ENCODE assay signal across 8 mouse cellular contexts in the genomic region with DNA sequence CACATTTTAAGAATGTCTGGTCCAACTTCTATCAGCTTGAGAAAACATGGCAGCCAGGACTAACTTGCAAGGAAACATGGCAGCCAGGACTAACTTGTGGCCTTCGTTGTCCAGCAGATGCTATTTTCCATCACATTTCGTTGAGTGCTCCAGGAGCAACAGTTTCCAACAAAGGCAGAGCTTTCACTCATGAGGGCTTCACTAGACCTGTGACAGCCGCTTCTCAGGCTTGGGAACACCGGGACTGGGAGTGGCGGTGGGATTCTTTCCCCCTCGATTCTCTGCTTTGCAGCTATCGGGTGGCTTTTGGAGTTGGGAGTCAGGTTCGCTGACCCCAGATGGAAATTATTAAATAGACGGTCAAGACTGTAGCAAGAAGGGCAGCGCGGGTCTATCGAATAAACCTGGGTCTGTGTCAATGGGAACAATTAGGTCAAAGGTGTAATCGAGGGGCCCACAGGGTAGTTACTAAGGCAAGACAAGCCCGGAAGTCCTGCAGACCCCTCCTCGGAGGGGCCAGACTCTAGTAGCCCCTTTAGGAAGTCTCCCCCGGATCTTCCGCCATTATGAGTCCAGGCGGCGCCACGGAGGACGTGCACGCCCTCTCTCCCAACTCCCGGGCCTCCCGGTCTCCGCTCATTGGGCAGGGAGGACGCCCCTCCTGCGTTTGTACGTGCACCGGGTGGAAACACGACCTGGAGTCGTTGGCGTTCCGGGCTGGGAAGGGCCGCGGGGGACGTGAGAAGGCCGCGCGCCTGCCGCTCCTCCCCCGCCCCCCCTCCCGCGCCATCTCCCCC. TPM values are rescaled to one million over a fixed set of nuclear protein-coding genes. Genes with fewer than 3 reads are reported as not detected.
DNase-seq lines count a peak whose midpoint lies in the region; ATAC-seq lines count a peak whose summit lies in the region.

A gene (plus strand): TSS at position 590 of the 797 bp plus-strand sequence.

- intact Hi-C loops in gastrocnemius, postnatal 14 days (cut with DNase I; ENCODE audit: low total_unique reads) = loop anchor here (10.0 kb wide), 1 partner anchor 49 kb away; a partner anchor contains a TSS
- intact Hi-C loops in left cerebral cortex, postnatal 10 days (cut with DNase I) = no loop called here

- peak; percentile 91 for DNase-seq in adipocyte (ENCODE audit: low spot score)
- peak; percentile 97 for DNase-seq in embryo, embryonic 10 days (ENCODE audit: low spot score)
- DNase-seq in gastrocnemius, postnatal 14 days = peak; percentile 96
- DNase-seq in left cerebral cortex, postnatal 10 days (ENCODE audit: extremely low spot score in 1 of 2, low spot score in 2 of 2) = peak; percentile 92 to 97
- DNase-seq in right cerebral cortex, postnatal 25 days = peak; percentile 91
- DNase-seq in urinary bladder, postnatal 4 days (ENCODE audit: low spot score in 2 of 2) = peak; percentile 93 to 96

- peak; percentile 93 for ATAC-seq in inflammation-experienced regulatory T-cells, adult 6 months
- ATAC-seq in megakaryocyte-erythroid progenitor cell, adult 5-6 weeks (replicated peaks; ENCODE audit: low FRiP score, low TSS enrichment, poor library complexity, severe bottlenecking) = peak; percentile 98

RNA-seq across cellular contexts. Expression of the gene that starts here (rescaled TPM):
- 10 to 100 TPM; 22.2 to 27.2 TPM for total RNA-seq in gastrocnemius, postnatal 14 days (2021)
- 10 to 100 TPM in 1 of 3 experiments, 1 to 10 TPM in 2; 3.9 to 10.1 (median 7.1) TPM for polyA plus RNA-seq in inflammation-experienced regulatory T-cells, adult 6 months (2017; shearing (Covaris generic))
- total RNA-seq in left cerebral cortex, postnatal 10 days (2021) = 10 to 100 TPM; 85.4 to 96.1 TPM
- total RNA-seq in megakaryocyte-erythroid progenitor cell, adult 5-6 weeks (2014; fragmentation: Nextera tagmentation) = 45.9 and 68.5 TPM in 2 replicates
- 73.7 and 91.7 TPM in 2 replicates for total RNA-seq in megakaryocyte-erythroid progenitor cell, adult 5-6 weeks (2017)

Comparison
In these comparisons a context has a peak if more than half of its experiments do, and no peak if none do; other contexts are left out.
1. Peak in every context shown above with its lines: DNase-seq and ATAC-seq.